Mouse (Mus musculus) MEL (cell line): ENCODE results near the gene Ap2s1. TPM values are rescaled to one million over a fixed set of nuclear protein-coding genes. Genes with fewer than 3 reads are reported as not detected.

Experiments used
- DNase-seq: peaks from one replicate; pipeline ENCODE4 v3.0.0; 2011; ENCODE audit warnings: low read depth, low spot score
- H3K27ac ChIP-seq: 2 replicates; pipeline ENCODE4 v1.5.1; 2012; ENCODE audit warnings: low read depth, mild to moderate bottlenecking, control low read depth, low read length, moderate library complexity; ENCODE audit not compliant: control insufficient read depth
- H3K27me3 ChIP-seq, 2 experiments: fragments of 150-350 bp in 1 of 2; sonication (generic) in 1 of 2; 2 replicates each; pipeline ENCODE4 v1.6.1; 2012; ENCODE audit warnings: low read length in 2 of 2, mild to moderate bottlenecking in 2 of 2, improper control_type of control experiment in 1 of 2, moderate library complexity in 1 of 2; ENCODE audit not compliant: insufficient read depth in 2 of 2, control insufficient read depth in 1 of 2
- H3K36me3 ChIP-seq, 2 experiments: 2 replicates each; pipeline ENCODE4 v1.6.1; 2012 to 2014; ENCODE audit warnings: low read length in 2 of 2, improper control_type of control experiment in 1 of 2, inconsistent platforms in 1 of 2, mild to moderate bottlenecking in 1 of 2; ENCODE audit not compliant: insufficient read depth in 2 of 2, control insufficient read depth in 1 of 2
- H3K4me1 ChIP-seq, 2 experiments: fragments of 150-350 bp in 1 of 2; sonication (generic) in 1 of 2; 2 replicates each; pipeline ENCODE4 v1.6.1; 2012; ENCODE audit warnings: low read length in 2 of 2, improper control_type of control experiment in 1 of 2, mild to moderate bottlenecking in 1 of 2; ENCODE audit not compliant: insufficient read depth in 2 of 2, control insufficient read depth in 1 of 2
- H3K4me3 ChIP-seq, 2 experiments: fragments of 150-350 bp in 1 of 2; sonication (generic) in 1 of 2; 2 replicates each; pipeline ENCODE4 v1.5.1; 2012; ENCODE audit warnings: low read depth in 2 of 2, low read length in 2 of 2, mild to moderate bottlenecking in 2 of 2, moderate library complexity in 2 of 2, control low read depth in 1 of 2, improper control_type of control experiment in 1 of 2; ENCODE audit not compliant: control insufficient read depth in 1 of 2, insufficient read depth in 1 of 2
- H3K79me2 ChIP-seq: 2 replicates; pipeline ENCODE4 v1.6.1; 2012; ENCODE audit warnings: mild to moderate bottlenecking, low read length, moderate library complexity; ENCODE audit not compliant: control insufficient read depth, poor library complexity, insufficient read depth
- H3K9ac ChIP-seq: 2 replicates; pipeline ENCODE4 v1.6.1; 2012; ENCODE audit warnings: low read depth, mild to moderate bottlenecking, control low read depth, low read length, moderate library complexity; ENCODE audit not compliant: control insufficient read depth, poor library complexity, severe bottlenecking
- H3K9me3 ChIP-seq: fragments of 150-350 bp; sonication (generic); replicated peaks from 2 replicates; pipeline ENCODE4 v1.6.1; 2012; ENCODE audit warnings: mild to moderate bottlenecking, low read length, improper control_type of control experiment, moderate library complexity; ENCODE audit not compliant: insufficient read depth
- BHLHE40 ChIP-seq: IDR thresholded peaks from 2 replicates; pipeline ENCODE4 v1.6.1; 2012; ENCODE audit warnings: low read depth, mild to moderate bottlenecking, inconsistent platforms, low read length, improper control_type of control experiment, borderline replicate concordance
- CHD2 ChIP-seq: IDR thresholded peaks from 2 replicates; pipeline ENCODE4 v1.6.1; 2011; ENCODE audit warnings: low read length, improper control_type of control experiment
- CTCF ChIP-seq, 3 experiments: IDR thresholded peaks in 2 of 3; conservative IDR thresholded peaks in 1 of 3; 2 replicates each; pipeline ENCODE4 v1.5.1; 2011 to 2012; ENCODE audit warnings: low read length in 3 of 3, low read depth in 2 of 3, mild to moderate bottlenecking in 2 of 3, improper control_type of control experiment in 1 of 3, inconsistent platforms in 1 of 3, mixed read lengths in 1 of 3, moderate library complexity in 1 of 3; ENCODE audit not compliant: control insufficient read depth in 1 of 3, insufficient read depth in 1 of 3, poor library complexity in 1 of 3, severe bottlenecking in 1 of 3
- ELF1 ChIP-seq: IDR thresholded peaks from 2 replicates; pipeline ENCODE4 v1.6.1; 2014; ENCODE audit warnings: low read depth, mild to moderate bottlenecking, inconsistent platforms, low read length, improper control_type of control experiment, moderate library complexity
- EP300 ChIP-seq, 2 experiments: IDR thresholded peaks; 2 replicates each; pipeline ENCODE4 v1.6.1; 2011; ENCODE audit warnings: improper control_type of control experiment in 2 of 2, low read length in 2 of 2, low read depth in 1 of 2, mild to moderate bottlenecking in 1 of 2
- ETS1 ChIP-seq: IDR thresholded peaks from 2 replicates; pipeline ENCODE4 v1.6.1; 2012; ENCODE audit warnings: low read depth, mild to moderate bottlenecking, inconsistent platforms, low read length, improper control_type of control experiment, moderate library complexity
- GATA1 ChIP-seq: IDR thresholded peaks from 2 replicates; pipeline ENCODE4 v1.6.1; 2011; ENCODE audit warnings: low read depth, low read length, improper control_type of control experiment
- HCFC1 ChIP-seq: IDR thresholded peaks from 2 replicates; pipeline ENCODE4 v1.6.1; 2012; ENCODE audit warnings: low read depth, mild to moderate bottlenecking, inconsistent platforms, low read length, improper control_type of control experiment, moderate library complexity
- JUND ChIP-seq: IDR thresholded peaks from 2 replicates; pipeline ENCODE4 v1.6.1; 2011; ENCODE audit warnings: low read depth, mild to moderate bottlenecking, improper control_type of control experiment, low read length
- MAZ ChIP-seq: IDR thresholded peaks from 2 replicates; pipeline ENCODE4 v1.6.1; 2012; ENCODE audit warnings: low read depth, mild to moderate bottlenecking, inconsistent platforms, low read length, improper control_type of control experiment
- MYC ChIP-seq: IDR thresholded peaks from 2 replicates; pipeline ENCODE4 v1.6.1; 2011; ENCODE audit warnings: low read depth, mild to moderate bottlenecking, low read length, improper control_type of control experiment, moderate library complexity
- NELFE ChIP-seq: IDR thresholded peaks from 2 replicates; pipeline ENCODE4 v1.6.1; 2011; ENCODE audit warnings: low read depth, low read length, improper control_type of control experiment
- POLR2A ChIP-seq, 2 experiments: IDR thresholded peaks; 2 replicates each; pipeline ENCODE4 v1.6.1; 2011 to 2012; ENCODE audit warnings: low read length in 2 of 2, mild to moderate bottlenecking in 2 of 2, control low read depth in 1 of 2, improper control_type of control experiment in 1 of 2, low read depth in 1 of 2, moderate library complexity in 1 of 2; ENCODE audit not compliant: control insufficient read depth in 1 of 2, insufficient read depth in 1 of 2, poor library complexity in 1 of 2
- POLR2AphosphoS2 ChIP-seq: IDR thresholded peaks from 2 replicates; pipeline ENCODE4 v1.6.1; 2011; ENCODE audit warnings: low read length, improper control_type of control experiment
- RAD21 ChIP-seq: IDR thresholded peaks from 2 replicates; pipeline ENCODE4 v1.6.1; 2011; ENCODE audit warnings: mild to moderate bottlenecking, low read depth, low read length, improper control_type of control experiment
- SIN3A ChIP-seq: IDR thresholded peaks from 2 replicates; pipeline ENCODE4 v1.6.1; 2012; ENCODE audit warnings: low read length, improper control_type of control experiment, inconsistent platforms
- TAL1 ChIP-seq: IDR thresholded peaks from 2 replicates; pipeline ENCODE4 v1.6.1; 2012; ENCODE audit warnings: mild to moderate bottlenecking, inconsistent platforms, low read length, moderate library complexity, mixed read lengths
- TBP ChIP-seq: IDR thresholded peaks from 2 replicates; pipeline ENCODE4 v1.8.0; 2011; ENCODE audit warnings: low read depth, low read length, improper control_type of control experiment
- ZKSCAN1 ChIP-seq: IDR thresholded peaks from 2 replicates; pipeline ENCODE4 v1.6.1; 2012; ENCODE audit warnings: low read depth, mild to moderate bottlenecking, inconsistent platforms, low read length, improper control_type of control experiment, moderate library complexity
- ZMIZ1 ChIP-seq: IDR thresholded peaks from 2 replicates; pipeline ENCODE4 v1.6.1; 2012; ENCODE audit warnings: low read depth, mild to moderate bottlenecking, inconsistent platforms, low read length, improper control_type of control experiment, moderate library complexity
- polyA plus RNA-seq, 2 experiments: library from polyadenylated mRNA; stranded (reverse) in 1 of 2; unstranded in 1 of 2; fragments of >175 nt in 1 of 2; fragments of >200 nt in 1 of 2; gene quantifications; 2 replicates each; pipeline versions ENCODE4 v1.2.1 to v1.2.4; 2012; ENCODE audit warnings: low replicate concordance in 2 of 2, low read depth in 1 of 2; ENCODE audit not compliant: insufficient read length in 2 of 2, insufficient read depth in 1 of 2, missing spikeins in 1 of 2
- total RNA-seq: library from RNA; depleted of rRNA; stranded (reverse); fragments of 300-350 nt; gene quantifications from 2 replicates; pipeline ENCODE4 v1.2.3, GENCODE M21; 2012

Ap2s1 gene
- total and polyA plus RNA-seq, 3 experiments: 288 to 297 TPM; not detected in 1

DNA sequence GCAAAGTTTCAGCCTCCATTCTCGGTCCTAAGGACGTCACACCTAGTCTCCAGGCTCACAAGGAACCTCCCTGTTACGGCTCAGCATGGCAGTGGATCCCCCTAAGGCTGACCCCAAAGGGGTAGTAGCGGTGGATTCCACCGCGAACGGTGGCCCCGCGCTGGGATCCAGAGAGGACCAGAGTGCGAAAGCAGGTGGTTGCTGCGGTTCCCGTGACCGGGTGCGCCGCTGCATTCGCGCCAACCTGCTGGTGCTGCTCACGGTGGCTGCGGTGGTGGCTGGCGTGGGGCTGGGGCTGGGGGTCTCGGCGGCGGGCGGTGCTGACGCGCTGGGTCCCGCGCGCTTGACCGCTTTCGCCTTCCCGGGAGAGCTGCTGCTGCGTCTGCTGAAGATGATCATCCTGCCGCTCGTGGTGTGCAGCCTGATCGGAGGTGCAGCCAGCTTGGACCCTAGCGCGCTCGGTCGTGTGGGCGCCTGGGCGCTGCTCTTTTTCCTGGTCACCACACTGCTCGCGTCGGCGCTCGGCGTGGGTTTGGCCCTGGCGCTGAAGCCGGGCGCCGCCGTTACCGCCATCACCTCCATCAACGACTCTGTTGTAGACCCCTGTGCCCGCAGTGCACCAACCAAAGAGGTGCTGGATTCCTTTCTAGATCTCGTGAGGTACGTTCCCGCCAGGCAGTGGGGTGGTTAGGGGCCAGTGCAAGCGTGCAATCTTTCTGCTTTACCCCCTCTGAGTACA lies 43.8 kb downstream of the Ap2s1 start:
- H3K79me2 ChIP-seq: peaks cover 50% of the 10 kb centered on the region
- H3K9me3 ChIP-seq: no peaks in the 10 kb centered on the region
- peak overlapping the region; percentile 85 for H3K9ac ChIP-seq
- DNase-seq: peak; percentile 67
- peak overlapping the region; percentile 61 to 64 for H3K4me3 ChIP-seq
- no peaks in the 10 kb centered on the region for H3K27me3 ChIP-seq
- no peak for TF ChIP-seq RAD21
- TF ChIP-seq MAZ: 0 out of 2 replicates have a peak, but pooled peaks have one; percentile 16
- no peak for TF ChIP-seq MYC
- TF ChIP-seq SIN3A: no peak
- no peak for TF ChIP-seq BHLHE40
- TF ChIP-seq EP300 (IDR thresholded peaks at IDR 0.05; ENCODE audit: low read depth in 1 of 2, low read length in 2 of 2): 0 out of 4 replicates have a peak, but pooled peaks of 1 of the 2 experiments have one; percentile 12
- TF ChIP-seq HCFC1: peak; percentile 3; the same call in 1 of the 2 replicates
- no peak for TF ChIP-seq CHD2
- no peak for TF ChIP-seq TAL1
- TF ChIP-seq ZKSCAN1: no peak
- TF ChIP-seq CTCF (IDR thresholded peaks at IDR 0.05 in 2 of 3, conservative IDR thresholded peaks at IDR 0.05 in 1 of 3; ENCODE audit: control insufficient read depth in 1 of 3, insufficient read depth in 1 of 3, low read depth in 2 of 3, low read length in 3 of 3, poor library complexity in 1 of 3, severe bottlenecking in 1 of 3): no peak
- no peak for TF ChIP-seq NELFE
- no peak for TF ChIP-seq ETS1
- no peak for TF ChIP-seq POLR2AphosphoS2
- peak in 1 of 2 experiments; percentile 64; a peak in 2 of 4 replicates for TF ChIP-seq POLR2A (IDR thresholded peaks at IDR 0.05; ENCODE audit: control insufficient read depth in 1 of 2, insufficient read depth in 1 of 2, low read depth in 1 of 2, low read length in 2 of 2, poor library complexity in 1 of 2)
- no peak for TF ChIP-seq ZMIZ1
- peaks cover 2 to 17% of the 10 kb centered on the region in 2 experiments; a peak in 3 of 4 replicates for H3K36me3 ChIP-seq
- H3K4me1 ChIP-seq: peaks cover 0 to 10% of the 10 kb centered on the region in 2 experiments; a peak in 3 of 4 replicates
- peak overlapping the region; percentile 77 for H3K27ac ChIP-seq

- DNase-seq: peak; percentile 87
- Histone ChIP-seq H3K27me3 (no peaks in the 10 kb centered on the region), H3K27ac (peak overlapping the region; percentile 77), H3K4me3 (peak overlapping the region; percentile 61 to 64)
- TF ChIP-seq JUND (no peak), GATA1 (0 out of 2 replicates have a peak, but pooled peaks have one; percentile 1), NELFE (peak; percentile 27), POLR2A (IDR thresholded peaks at IDR 0.05; ENCODE audit: control insufficient read depth in 1 of 2, insufficient read depth in 1 of 2, low read depth in 1 of 2, low read length in 2 of 2, poor library complexity in 1 of 2) (peak in 1 of 2 experiments; percentile 59; a peak in 2 of 4 replicates), ELF1 (no peak), SIN3A (peak; percentile 60; the same call in 1 of the 2 replicates), TBP (peak; percentile 68)
- TF ChIP-seq, all 39 proteins: peak for 5
- Histone ChIP-seq H3K36me3 (peaks cover 2 to 17% of the 10 kb centered on the region in 2 experiments; a peak in 3 of 4 replicates), H3K4me1 (peaks cover 0 to 10% of the 10 kb centered on the region in 2 experiments; a peak in 3 of 4 replicates), H3K9me3 (no peaks in the 10 kb centered on the region), H3K79me2 (peaks cover 50% of the 10 kb centered on the region), H3K9ac (peak overlapping the region; percentile 85)
Observed at GRCm38 (mm10) chr7:16782555-16783125, 44.4 kb downstream of the Ap2s1 start.
